Mouse (Mus musculus) T-helper 17 cell (primary cell): ENCODE data around the gene Fabp1.

Source experiments
- in situ Hi-C, 2 experiments: fragments of 300-600 bp; cut with MboI, MseI; formaldehyde crosslinking; loops; 1 replicate in 1 of 2; 2 replicates in 1 of 2; pipeline ENCODE4 v1.15.1; 2025; ENCODE audit warnings: high pct_unique_total_duplicates in 2 of 2

The Fabp1 gene

DNA sequence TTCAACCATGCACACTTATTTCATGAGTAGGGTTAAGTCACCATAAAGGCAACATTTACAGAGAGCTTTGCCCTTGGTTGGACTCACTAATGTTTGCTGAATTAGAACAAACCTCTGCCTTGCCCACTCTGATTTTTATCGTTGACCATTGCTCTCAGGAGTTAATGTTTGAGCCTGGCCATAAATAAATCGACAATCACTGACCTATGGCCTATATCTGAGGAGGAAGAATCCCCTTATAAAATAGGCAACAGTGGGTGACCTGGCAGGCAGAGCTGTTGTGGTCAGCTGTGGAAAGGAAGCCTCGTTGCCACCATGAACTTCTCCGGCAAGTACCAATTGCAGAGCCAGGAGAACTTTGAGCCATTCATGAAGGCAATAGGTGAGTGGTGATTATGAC lies at the start of gene Fabp1:
Gene Fabp1, plus strand, starts transcription at position 216 of the 400 bp plus-strand sequence.
- in situ Hi-C loops, result no loop called here

GRCm38 (mm10) chr6:71151098-71151497 lies 48.5 kb upstream of the Fabp1 start:
- in situ Hi-C loops, result loop anchor here (5.0 kb wide), 2 partner anchors 251 to 656 kb away; no protein-coding TSS in a partner anchor

GRCm38 (mm10) chr6:71153486-71153885 lies 46.1 kb upstream of the Fabp1 start:
- in situ Hi-C loops, result loop anchor here (5.0 kb wide), 2 partner anchors 249 to 654 kb away; no protein-coding TSS in a partner anchor

- in situ Hi-C loops, result loop anchor here (5.0 kb wide), 2 partner anchors 247 to 652 kb away; no protein-coding TSS in a partner anchor
These were observed 44.8 kb upstream of the Fabp1 start for GRCm38 (mm10) chr6:71154861-71155260.

DNA sequence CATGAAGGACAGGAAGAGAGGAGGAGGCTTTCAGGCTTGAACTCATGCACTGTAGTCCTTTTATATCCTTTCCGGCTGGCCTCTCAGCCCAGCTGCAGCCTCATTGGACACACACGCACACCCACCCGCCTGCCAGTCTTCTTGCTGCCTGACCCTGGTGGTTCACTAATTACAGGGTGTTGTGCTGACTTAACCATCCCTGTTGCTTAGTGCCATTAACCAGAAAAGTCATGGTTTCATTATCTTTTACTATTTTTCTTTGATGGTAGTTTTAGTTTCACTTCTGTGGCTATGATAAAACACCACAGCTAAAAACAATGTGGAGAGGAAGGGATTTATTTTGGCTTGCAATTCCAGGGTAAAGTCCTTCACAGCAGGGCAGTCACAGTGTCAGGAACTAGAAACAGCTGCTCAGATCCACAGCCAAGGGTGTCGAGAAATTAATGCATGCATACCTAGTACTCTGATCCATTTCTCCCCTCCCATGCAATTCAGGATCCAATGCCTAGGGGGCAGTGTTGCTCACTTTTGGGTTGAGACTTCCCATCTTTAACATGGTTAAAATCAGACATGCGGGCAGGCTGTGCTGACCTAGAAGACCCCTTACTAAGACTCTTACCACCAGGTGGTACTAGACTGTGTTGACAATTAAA lies 42.8 kb upstream of the Fabp1 start:
- in situ Hi-C loops, result no loop called here

DNA sequence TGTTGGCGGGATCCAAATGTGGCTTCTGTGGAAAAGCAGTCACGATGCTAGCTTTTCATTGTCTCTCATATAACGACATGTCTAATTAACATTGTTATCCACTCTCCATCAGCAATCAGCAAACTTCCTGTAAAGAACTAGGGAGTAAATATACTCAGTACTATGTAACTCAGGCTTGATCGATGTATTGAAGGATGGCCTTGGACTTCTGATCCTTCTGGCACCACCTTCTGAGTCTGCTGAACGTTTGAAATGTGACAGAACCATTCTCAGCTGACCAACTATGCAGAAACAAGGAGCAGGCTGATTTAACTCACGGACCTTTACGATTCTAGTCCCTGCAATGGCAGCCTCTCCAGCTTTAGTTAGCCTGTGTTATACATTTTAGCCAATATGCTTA lies 38.3 kb upstream of the Fabp1 start:
- in situ Hi-C loops, result loop anchor here (5.0 to 10.0 kb wide), 2 partner anchors 134 to 241 kb away; no protein-coding TSS in a partner anchor

DNA sequence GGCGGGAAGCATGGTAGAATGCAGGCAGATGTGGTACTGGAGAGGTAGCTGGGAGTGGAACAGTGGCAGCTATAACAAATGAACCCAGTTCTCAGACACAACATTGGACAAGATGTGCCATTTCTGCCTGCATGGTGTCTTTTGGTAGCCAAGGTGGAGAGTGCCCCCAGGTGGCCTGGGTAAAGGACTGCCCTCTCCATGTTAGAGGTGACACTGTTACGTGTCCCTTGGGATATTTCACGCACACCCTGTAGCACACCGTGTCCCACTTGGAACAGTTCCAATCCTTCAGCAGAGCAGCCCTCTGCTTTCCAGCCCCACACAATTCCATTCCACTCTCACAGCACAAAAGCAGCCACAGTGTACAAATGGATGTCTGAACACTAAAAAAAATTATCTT lies 37.4 kb upstream of the Fabp1 start:
- in situ Hi-C loops, result loop anchor here (5.0 to 10.0 kb wide), 2 partner anchors 133 to 240 kb away; no protein-coding TSS in a partner anchor

DNA sequence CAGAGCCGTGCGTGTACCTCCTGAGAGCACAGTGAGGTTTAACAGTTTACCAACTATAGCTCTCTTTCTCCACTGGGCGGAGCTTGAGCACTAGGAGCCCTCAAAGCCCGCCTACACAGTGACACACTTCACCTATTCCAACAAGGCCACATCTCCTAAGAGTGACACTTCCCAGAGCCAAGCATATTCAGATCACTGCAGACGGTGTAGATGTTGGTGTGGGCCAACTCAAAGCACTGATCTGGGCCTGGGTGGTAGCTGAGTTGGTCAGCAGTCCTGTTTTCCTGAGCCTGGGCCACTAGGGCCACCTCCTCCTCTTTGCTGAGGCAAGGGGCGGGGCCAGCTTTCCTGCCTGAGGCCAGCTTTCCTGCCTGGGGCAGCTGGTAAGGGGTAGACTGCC lies 35.2 kb upstream of the Fabp1 start:
- in situ Hi-C loops, result loop anchor here (5.0 to 10.0 kb wide), 2 partner anchors 130 to 238 kb away; no protein-coding TSS in a partner anchor

DNA sequence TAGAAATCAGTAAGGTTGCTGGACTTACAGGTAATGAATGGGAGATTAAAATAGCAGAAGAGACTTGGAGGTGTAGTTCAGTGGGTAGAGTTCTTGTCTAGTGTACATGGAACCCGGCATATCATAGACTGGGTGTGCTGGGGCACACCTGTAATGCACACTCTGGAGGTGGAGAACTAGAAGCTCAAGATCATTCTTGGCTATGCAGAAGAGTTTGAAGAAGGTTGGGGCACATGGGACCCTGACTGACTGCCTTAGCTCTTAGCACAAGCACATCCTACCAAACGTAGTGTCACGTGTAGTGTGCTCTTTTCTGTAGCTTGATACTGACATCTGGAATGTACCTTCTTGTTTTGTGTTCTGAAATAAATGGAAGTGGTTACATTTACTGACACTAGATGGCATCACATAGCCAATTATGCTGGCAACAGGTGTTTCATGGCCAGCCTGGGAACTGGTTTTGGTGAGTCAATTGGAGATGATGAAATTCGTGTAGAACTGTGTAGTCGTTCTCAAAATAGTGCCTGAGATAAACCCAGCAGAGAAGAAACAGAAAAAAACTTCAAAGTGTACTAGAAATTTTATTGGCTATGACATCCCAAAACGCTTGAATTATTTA lies 33.0 kb upstream of the Fabp1 start:
- in situ Hi-C loops, result loop anchor here (10.0 kb wide), 1 partner anchor 128 kb away; no protein-coding TSS in a partner anchor

- in situ Hi-C loops, result no loop called here
These were observed 26.6 kb upstream of the Fabp1 start for GRCm38 (mm10) chr6:71172812-71173580.

DNA sequence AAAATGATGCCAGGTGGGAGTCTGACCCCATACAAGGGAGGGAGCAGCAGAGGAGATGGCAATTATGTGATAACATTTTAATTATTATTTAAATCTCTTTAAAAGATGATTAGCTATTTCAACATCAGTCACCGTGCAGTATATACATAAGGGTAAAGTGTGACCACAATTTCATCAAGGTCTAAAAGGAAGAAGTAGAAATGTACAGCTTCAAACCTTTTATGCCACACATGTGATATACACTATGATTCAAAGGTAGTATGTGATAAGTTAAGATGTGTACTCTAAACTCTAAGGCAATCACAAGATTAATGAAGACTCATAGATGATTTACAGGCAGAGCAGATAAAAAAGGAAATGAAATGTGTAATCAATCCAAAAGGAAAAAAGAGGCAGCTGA lies 19.0 kb upstream of the Fabp1 start:
- in situ Hi-C loops, result no loop called here

GRCm38 (mm10) chr6:71184941-71185604 lies 14.6 kb upstream of the Fabp1 start:
- in situ Hi-C loops, result no loop called here

DNA sequence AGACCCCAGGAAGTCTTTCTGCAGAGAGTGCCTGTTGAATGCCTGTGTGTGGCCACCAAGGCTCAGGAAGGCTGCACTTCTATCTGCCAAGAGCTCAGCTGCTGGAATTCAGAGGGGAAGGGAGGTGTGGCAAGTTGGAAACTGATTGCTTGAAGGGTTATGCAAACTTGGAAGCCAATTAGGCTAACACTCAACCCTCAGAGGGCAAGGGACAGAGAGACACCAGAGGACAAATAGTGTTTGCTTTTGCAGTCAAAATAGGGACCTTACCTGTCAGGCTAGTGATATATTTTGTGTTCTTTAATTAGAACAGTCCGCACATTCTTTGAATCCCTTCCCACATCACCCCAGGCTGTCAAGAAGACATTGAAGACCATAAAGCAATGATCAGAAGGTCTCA lies 10.0 kb upstream of the Fabp1 start:
- in situ Hi-C loops, result no loop called here

GRCm38 (mm10) chr6:71190501-71190900 lies 9.1 kb upstream of the Fabp1 start:
- in situ Hi-C loops, result no loop called here

DNA sequence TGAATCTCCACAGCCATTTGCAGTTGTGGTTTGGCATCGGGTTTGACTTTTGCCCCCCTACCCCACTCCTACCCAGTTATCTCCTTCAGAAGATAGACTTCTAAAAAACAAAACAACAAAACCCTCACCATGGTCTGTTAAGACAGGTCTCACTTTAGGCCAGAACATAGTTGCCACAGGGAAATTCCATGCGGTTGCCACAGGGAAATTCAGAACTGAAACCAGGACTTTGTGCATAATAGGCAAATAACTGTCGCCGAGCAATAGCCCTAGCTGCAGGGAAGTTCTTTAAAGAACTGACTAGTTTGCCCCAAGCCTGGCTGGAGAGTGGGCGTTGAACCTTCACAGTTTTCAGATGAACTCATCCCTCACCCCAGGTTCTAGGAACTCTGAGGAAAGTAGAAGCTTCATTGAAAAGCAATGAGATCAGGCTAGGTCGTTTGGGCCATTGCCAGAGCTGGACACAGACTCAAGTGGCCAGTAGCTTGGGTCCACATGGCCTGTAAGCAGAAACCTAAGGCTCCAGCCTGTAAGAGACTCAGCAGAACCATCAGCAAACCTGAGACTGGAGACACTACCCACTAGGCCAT lies 6.4 kb upstream of the Fabp1 start:
- in situ Hi-C loops, result no loop called here

DNA sequence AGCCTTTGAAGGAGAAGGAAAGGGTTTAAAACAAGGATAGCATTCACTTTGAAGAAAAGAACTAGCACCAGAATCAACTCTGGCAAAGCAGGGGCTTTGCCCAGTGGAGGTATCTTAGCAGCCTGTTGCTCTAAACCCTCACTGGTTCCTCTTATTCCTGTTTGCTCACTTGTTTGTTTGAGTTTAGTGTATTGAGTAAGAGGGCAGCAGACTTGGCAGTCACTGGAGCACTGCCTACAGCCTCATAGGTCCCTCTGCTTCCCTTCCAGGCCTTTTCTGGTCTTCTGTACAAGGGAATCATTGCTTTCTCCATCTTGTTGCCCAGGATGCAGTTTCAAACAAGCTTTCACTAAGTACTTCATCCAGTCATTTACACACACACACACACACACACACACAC lies 3.5 kb upstream of the Fabp1 start:
- in situ Hi-C loops, result no loop called here

GRCm38 (mm10) chr6:71197636-71198535 lies 1.7 kb upstream of the Fabp1 start:
- in situ Hi-C loops, result no loop called here

DNA sequence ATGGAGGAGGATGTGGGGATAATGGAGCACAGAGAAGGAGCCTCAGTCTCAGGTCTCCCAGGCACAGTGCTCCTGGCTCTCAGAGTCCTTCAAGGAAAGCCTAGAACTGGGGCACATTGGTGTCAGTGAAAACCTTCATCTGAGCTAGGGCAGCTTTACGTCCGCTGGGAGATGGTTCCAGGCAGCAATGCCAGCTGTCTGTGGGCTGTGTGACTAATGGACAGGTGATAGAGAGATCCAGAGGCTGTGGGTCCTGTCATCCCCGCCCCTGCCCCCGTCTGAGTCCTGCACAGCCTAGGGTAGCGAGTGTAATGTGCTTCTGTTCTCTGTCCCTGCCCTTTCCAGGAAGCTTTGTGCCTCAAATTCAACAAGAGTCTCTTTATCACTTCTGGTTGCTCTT lies 2.3 kb downstream of the Fabp1 start:
- in situ Hi-C loops, result no loop called here

- in situ Hi-C loops, result no loop called here
These were observed 4.0 kb downstream of the Fabp1 start for GRCm38 (mm10) chr6:71203674-71204073.

DNA sequence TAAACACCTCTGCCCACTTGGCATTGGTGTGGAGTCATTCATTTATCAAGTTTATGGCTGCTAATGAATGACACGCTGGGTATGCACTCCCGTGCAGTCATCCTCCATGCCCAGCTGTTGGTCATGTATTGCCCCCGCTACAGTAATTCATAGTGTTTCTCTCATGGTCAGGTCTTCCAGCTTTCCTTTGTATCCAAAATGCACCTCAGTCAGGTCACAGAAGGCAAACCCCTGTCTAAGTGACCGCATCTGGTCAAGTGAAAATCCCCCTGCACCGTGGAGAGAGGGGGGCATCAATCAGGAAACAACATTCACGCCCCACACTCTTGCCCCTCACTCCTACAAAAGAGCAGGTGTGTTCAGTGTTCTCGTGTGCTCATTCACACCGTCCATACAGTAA lies 4.5 kb downstream of the Fabp1 start:
- in situ Hi-C loops, result no loop called here
